Mouse (Mus musculus): ENCODE data around the gene Tescl.
A peak's percentile ranks its signal among the peaks of the same experiment; 100 is the strongest.

The Tescl gene

DNA sequence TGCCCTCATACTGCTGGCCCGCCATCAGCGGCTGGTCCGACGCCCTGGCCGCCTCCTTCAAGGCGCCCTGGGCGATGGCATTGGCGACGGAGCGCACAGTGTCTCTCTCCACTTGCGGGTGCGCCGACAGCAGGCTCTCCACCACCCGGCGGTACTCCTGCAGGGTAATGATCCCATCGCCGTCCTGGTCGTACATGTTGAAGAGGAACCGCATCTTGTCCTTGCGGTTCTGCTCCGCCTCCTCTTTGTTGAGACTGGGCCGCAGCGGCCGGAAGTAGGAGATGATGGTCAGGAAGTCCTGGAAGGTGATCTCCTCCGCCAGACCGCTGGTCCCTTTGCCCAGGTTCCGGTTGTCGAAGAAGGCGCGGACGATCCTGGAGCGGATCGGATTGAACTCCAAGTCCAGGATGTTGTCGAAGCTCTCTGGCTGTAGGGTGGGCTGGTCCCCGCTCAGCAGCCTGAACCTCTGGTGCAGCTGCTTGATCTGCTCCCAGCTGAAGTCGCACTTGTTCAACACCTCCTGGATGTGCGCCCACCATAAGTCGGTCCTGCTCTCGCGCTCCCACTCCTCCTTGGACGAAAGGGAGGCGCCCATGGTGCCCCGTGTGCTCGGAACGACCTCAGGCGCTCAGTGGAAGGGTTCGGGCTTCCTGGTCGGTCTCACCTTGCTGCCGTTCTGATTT lies at the start of gene Tescl:
Tescl (minus strand) TSS at position 633 of the 683 bp plus-strand sequence.
- no peak for DNase-seq (ENCODE audit: low spot score)

DNA sequence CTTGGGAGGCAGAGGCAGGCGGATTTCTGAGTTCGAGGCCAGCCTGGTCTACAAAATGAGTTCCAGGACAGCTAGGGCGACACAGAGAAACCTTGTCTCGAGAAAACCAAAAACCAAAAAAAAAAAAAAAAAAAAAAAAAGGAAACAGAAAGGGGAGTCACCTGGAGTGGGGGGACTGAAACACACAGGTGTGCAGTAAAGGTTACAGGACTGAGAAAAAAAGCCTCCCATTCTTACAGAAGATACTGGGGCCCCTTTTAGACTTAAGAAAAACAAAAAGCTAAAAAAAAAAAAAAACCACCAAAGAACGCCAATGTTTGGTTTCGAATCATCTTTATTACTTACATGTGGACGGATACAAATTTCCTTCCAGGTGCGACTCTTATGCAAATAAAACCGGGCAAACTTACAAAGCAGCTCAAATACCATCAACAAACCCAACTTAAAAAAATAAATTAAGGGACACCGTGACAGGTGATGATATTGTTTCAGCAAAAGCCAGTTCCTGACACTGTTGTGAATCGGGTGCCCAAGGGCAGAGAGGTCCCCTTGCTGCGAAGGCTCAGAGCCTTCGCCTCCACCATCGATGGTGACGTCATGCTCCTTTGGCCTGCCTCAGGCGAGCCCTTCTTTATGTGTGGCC lies 49.1 kb upstream of the Tescl start:
- no peak for DNase-seq (ENCODE audit: low spot score)

DNA sequence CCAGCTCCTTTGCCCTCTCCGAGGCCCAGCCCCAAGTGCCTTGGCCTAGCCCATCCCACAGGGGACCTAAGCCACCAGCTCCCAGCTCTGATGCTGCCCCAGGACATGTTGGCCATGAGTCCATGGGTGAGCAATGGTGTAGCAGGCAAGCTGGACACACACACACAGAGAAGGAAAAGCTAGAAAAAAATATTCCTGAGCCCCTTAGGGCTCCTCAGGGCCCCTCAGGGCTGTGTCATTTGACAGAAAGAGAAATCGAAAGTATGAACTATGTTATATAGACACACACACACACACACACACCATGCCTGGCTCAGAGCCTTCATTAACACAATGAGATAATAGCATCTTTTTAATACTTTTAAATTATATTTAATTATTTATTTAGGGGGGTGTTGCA lies 46.6 kb upstream of the Tescl start:
- DNase-seq (ENCODE audit: low spot score): no peak

DNA sequence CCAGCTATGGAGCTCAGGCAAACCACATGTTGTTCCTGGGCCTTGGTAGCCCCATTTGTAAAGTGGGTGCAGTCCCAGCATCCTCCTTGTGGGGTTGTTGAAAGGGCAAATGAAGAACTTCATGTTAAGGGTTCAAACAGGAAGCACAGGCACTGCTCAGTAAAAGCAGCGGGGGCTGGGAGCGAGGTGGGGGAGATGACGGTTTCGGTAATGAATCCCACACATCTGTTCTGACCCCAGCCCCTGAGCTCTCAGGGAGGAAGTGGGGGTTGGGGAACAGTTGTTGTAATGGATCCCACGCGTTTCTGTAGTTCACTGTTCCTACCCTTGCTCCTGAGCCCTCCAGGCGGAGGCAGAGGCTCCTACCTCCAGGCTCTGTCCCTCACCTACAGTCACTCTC lies 46.2 kb upstream of the Tescl start:
- DNase-seq (ENCODE audit: low spot score): no peak

DNA sequence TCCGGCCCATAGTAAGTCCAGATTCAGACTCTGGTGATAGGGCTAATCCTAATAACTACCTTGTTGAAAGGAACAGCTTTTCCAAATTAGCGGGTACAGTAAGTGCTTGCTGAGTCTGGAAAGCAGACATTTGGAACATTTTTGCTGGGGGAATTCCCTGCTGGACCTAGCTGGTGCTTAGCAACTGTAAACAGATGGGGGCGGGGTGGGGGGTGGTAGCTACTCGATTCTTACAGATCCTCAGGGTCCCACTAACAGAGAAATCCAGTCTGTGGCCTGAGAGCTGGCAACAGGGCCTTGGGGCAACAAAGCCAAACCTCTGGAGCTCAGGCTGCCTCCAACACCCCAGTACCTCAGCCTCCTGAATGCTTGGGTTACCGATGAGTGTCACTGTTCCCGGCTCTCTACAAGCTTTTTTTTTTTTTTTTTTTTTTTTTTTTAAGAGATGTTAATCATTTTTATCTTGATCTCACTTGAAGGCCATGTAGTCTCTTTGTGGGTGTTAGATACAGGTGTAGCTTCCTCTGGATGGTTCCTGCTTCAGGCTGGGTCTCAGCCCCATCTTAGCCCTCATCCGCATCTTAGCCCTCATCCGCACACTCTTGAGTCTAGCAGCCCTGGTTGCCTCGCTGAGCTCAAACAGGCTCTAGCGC lies 44.4 kb upstream of the Tescl start:
- DNase-seq (ENCODE audit: low spot score): no peak

DNA sequence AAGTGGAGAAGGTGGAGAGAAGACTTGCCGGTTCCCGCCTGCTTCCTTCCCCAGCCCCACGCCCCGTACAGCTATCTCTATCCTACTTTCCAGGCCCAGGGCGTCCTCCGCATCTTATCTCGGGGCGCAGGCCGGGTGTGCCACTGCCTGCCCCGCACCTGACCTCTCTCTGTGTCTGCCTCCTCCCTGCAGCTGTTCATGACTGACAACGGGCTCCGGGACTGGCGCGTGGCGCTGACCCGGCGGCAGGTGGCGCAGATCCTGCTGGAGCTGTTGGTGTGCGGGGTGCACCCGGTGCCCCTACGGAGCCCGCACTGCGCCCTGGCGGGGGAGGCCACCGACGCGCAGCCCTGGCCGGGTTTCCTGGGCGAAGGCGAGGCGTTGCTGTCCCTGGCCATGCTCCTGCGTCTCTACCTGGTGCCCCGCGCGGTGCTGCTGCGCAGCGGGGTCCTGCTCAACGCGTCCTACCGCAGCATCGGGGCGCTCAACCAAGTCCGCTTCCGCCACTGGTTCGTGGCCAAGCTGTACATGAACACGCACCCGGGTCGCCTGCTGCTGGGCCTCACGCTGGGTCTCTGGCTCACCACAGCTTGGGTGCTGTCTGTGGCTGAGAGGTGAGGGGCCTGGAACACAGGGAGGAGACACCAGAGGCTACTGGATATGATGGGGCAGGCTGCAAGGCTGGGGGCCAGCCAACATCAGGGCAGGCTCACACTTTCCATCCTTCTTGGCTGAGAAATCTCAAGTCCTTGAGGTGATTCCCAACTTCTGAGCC lies 43.5 kb upstream of the Tescl start:
- DNase-seq (ENCODE audit: low spot score): no peak

DNA sequence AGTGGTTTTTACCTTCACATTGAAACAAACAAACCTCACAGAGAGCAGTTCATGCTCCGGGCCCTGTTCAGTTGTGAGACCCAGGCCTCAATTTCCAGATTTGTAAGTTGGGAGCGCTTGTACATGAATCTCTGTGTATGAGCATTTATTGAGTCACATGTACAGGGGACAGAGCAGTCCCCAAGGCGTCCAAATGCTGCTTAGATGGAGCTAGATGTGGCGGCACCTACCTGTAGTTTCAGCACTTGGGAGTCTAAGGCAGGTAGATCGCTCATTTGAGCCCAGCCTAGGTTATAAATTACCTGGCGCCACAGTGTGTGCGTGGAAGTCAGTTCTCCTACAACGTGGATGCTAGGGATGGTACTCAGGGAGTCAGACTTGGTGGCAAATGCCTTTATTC lies 42.7 kb upstream of the Tescl start:
- no peak for DNase-seq (ENCODE audit: low spot score)

DNA sequence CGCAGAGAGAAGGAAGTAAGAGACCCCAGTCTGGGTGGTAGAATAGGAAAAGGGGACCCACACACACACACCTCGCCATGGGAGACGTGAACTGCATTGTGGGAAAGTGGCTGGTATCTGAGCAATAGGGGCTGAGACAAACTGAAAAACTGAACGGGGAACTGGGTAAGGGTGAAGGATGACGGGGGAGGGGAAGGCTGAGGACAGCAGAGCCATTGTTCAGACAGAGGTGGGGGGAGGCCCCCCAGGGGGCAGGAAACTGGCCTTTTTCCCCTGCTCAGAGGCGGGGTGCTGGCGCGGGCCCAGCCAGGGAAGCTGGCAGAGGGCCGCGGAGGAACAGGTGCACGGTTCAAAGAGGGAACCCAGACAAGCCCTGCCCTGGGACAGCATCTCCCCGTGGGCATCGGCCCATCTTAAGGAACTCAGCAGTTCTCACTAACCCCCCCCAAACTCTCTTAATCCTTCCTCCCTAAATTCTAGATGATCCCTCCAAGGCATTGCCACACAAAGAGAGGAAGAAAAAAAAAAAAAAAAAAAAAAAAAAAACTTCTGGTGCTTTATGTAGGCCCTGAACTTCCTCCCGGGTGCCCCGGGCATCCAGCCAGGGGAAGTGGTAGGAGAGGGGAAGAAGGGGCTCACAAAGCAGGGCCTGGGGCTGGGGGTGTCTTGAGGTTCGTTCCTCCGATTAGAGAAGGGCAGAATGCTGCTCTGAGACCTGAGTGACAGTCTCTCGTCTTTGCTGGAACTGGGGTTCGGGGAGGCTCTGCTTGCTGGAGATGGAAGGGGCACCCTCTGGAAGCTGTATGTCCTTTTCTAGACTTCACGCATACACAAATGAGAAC lies 40.0 kb upstream of the Tescl start:
- DNase-seq (ENCODE audit: low spot score): no peak

DNA sequence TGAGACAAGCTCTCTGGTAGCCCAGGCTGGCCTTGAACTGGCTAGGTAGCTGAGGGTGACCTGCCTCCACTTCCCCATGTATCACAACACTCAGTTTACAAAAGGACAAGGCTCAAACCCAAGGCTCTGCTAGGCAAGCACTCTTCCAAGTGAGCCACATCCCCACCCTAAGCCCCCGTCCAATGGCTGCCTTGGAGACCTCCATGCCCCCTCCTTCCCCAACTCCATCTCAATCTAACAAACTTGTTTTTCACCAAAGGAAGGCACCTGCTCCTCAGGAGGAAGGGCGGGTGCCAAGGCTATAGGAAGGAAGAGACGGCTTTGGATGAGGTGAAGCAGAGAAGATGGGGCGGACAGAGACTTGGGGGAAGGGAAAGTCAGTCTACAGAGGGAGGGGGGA lies 39.0 kb upstream of the Tescl start:
- no peak for DNase-seq (ENCODE audit: low spot score)

DNA sequence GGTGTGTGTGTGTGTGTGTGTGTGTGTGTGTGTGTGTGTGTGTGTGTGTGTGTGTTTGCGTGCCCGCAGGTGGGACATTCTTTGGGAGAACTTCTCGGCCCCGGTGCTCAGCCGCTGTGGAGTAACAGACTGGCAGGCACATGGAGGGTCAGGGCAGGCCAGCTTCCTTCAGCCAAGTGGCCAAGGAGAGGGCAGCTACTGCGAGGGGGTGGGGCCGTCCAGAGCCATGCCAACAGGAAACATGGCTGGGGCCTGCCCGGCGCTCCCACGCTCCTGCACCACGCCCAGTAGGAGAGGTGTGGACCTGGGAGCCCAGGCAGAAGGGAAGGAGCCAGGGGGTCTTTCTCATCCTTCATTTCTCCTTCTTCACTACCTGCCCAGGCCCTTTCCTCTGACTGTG lies 38.6 kb upstream of the Tescl start:
- DNase-seq (ENCODE audit: low spot score): no peak

DNA sequence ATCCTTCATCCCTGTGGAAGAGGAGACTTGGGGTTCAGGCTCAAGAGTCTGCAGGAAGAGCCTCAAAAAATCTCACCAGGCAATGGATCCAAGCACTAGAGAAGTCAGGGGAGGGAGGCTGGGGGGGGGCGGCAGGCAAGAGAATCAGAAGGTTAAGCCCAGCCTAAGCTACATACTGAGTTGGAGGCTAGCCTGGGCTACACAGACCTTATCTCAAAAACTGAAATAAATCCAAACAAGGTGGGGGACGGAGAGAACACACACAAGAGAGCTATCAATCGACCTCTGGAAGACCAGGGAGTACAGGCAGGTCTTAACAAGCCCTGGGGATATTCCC lies 38.0 kb upstream of the Tescl start:
- no peak for DNase-seq (ENCODE audit: low spot score)

DNA sequence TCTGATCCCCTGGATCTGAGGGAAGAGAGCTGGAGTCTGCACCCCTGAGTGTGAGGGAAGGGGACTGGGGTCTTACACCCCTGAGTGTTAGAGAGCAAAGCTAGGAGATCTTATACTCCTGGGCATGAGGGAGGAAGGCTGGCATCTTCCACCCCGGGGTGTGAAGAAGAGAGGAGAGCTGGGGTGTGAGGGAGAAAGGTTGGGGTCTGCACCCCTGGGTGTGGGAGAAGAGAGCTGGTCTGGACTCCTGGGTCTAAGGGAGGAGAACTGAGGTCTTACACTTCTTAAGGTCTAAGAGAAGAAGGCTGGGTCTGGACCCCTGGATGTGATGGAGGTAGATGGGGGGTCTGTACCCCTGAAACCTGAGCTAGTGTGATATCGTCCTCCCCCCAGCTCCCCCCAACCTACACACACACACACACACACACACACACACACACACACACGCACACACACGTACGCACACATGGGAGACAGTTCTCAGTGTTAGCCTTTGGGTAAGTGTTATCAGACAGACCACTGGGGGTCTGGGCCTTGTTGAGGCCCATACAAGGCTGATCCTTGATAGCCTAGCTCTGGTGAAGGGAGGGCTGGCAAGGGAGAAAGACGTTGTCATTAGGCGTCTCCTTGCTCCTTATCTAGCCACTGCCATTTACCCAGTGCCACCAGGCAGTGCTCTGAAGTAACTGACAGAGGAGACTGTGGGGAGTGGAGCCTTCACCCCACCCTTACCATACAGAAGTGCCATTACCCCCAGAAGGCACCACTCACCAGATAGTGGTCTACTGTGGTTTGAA lies 37.5 kb upstream of the Tescl start:
- no peak for DNase-seq (ENCODE audit: low spot score)

DNA sequence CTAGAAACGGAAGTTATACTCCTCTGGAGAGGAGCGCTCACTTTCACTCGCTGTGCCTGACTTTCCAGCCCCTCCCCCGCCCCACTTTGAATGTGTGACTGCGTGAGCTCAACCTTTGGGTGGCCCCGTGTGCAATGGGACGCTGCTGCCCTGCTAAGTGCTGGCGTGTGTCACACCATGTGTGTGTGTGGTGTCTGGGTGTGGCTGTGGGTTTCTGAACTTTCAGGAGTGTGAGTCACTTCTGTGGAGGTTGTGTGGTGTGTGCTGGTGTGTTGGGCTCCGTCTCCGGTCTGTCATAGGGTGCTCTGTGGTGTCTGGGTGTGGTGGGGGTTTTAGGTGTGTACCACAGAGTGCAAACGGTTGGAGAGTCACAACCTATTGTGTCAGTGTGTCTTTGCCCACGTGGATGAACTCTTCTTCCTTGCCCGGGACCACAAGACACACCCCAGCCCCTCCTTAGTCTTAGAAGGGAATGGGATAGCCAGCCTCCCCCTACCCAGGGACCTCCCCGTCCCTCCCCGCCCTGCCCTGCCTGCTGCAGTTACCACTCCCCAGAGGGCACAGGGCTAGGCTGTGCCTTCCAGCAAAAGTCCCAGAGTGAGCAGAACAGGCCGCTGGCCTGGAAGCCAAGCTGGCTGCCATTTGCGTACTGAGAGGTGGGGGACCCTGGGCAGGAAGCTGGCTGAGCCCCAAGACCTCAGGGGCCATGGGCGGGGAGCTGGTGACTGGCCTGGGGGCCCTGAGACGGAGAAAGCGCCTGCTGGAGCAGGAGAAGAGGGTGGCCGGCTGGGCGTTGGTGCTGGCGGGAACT lies 36.2 kb upstream of the Tescl start, which contains the start of gene Kcnn4:
Kcnn4 (plus strand) TSS at position 533 of the 811 bp plus-strand sequence.
- DNase-seq (ENCODE audit: low spot score): no peak

DNA sequence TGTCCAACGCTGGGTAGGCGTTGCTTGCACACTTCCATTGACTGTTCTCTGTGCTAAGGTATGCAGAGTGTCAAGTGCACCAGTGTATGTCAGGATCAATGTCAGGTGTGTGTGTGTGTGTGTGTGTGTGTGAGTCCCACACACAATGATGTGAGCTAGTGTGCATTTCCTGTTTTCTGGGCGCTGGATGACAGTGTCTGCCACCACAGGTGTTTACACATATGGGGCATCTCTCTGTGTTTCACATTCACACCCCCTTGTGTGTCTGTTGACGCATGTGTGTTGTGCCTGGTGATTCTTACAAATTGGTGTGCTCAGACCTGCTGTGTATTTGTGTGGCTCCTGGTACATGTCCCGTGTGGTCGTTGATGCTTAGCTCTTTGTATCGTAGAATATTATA lies 35.2 kb upstream of the Tescl start:
- no peak for DNase-seq (ENCODE audit: low spot score)

DNA sequence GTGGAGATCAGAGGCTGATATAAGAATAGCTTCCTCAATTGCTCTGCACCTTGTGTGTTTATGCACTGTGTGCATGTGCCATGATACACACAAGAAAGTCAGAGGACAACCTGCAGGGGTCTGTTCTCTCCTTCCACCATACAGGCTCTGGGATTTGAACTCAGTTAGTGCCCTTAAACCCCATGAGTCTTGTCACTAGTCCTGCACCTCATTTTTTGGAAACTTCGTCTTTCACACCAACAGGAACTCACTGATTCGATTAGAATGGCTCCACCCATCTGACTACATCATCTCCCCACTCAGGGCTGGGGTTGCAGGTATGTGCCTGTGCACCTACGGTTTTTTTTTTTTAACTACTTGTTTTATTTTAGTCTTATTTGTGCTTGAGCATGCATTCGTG lies 34.5 kb upstream of the Tescl start:
- DNase-seq (ENCODE audit: low spot score): no peak

DNA sequence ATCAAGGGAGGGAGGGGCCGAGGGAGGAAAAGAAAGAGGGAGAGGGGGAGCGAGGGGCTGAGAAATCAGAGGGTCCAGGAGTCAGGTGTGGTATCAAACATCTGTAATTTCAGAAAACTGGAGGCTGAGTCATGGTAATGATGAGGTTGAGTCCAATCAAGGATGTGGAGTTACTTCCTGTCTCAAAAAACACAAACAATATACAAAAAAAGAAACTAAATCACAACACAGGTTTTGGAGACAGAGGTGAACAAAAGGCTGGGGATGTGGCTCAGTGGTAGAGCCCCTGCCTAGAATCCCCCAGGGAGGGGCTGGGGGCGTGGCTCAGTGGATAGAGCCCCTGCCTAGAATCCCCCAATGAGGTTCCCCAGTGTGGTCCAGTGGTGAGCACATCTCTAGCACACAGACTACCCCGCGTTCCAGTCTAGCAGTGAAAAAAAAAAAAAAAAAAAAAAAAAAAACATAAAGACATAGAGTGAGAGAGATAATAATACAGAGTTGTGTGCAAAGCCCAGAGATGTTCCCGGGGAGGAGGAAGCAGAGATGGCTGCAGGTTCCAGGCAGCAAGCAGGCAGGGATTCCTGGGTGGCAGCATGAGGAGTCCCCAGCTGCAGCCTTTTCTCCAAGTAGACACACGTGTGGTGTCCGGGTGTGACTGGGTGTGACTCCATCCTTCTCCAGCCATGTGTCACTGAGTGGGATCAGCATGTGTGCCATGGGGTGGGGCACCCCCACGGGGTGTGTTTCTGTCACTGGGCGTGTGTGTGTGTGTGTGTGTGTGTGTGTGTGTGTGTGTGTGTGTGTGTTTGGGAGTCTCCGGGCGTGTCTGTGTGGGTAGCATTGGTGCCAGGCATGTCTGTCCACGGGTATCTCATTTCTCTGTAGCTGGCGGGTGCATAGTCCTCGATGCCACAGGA lies 33.2 kb upstream of the Tescl start:
- no peak for DNase-seq (ENCODE audit: low spot score)

DNA sequence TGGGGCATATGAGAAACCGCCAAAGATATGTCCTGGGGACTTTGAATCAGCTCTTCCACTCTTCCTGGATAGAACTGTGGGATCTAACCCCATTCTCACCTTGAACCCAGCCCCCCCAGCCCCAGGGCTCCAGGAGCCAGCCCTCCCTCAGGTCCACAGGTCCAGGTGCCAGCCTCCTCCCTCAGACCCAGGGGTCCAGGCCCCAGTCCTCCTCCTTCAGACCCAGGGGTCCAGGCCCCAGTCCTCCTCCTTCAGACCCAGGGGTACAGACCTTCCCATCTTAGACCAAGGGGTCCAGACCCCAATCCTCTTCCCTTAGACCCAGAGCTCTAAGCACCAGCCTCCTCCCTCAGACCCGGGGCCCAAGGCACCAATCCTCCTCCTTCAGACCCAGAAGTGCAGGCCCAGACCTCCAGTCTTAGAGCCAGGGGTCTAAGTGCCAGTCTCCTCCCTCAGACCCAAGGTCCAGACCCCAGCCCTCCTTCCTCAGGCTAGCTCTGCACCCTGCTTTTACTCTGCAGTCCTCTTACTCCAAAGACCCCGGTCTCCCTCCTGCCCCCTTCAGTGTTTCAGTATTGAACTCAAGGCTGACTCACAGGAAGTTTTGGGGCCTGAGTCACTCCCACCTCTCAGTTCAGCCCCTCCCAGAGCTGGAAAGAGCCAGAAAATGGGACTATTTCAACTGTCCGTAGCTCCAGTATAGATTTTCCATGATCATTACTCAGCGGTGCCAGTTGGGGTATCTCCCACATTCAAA lies 31.7 kb upstream of the Tescl start:
- no peak for DNase-seq (ENCODE audit: low spot score)

DNA sequence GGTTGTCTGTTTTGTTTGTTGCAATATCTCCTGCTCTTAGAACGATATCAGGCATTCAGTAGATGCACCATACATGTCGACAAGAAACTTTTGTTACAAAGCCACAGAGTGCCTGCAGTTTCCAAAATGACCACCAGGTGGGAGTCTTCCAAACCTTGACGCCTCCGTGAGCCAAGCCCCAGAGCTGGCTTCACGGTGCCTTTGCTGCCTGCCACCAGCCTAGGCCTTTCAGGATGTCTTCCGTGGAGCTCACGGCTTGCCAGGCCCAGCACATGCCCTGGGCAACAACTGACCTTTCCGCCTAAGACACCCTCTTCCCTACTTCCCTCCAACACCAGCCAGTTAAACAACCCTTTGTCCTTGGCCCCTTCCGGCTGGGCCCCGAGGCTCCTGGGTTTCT lies 31.1 kb upstream of the Tescl start:
- DNase-seq (ENCODE audit: low spot score): peak; percentile 82
